Mouse (Mus musculus): ENCODE results near the gene Shc4.

- TF ChIP-seq CTCF (IDR thresholded peaks at IDR 0.05; ENCODE audit: low read depth) = no peak
- TF ChIP-seq EP300 (IDR thresholded peaks at IDR 0.05; ENCODE audit: low read depth) = no peak
Measured at GRCm38 (mm10) chr2:125655391-125655790, 68.6 kb downstream of the Shc4 start.

Measured in liver, postnatal 0 days (tissue).